Mouse (Mus musculus): Measurements from ENCODE around the gene Gm266.

DNA sequence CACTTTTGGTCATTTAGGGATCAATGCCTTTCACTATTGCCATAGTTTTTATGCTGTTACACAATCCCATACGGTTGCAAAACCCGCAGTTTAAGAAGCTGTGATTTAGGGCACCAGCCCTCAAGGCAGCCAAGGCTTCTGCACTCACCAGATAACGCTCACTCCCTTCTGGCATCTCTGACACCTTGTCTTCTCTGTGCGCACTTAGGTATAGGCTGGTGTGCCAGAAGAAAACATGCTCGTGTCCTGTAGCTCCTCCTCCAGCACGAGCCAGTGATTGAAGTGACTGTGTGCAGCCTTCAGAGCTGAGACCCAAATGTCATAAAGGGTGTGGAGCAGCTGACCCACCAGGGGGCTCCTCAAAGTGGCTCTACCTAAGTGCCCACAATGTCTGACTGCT lies 49.7 kb upstream of the Gm266 start:
- TF ChIP-seq CTCF (IDR thresholded peaks at IDR 0.05), result no peak
- no peak for TF ChIP-seq EP300 (IDR thresholded peaks at IDR 0.05)
